Mouse (Mus musculus): ENCODE data around the gene Fcnb. TPM values are rescaled to one million over a fixed set of nuclear protein-coding genes. Genes with fewer than 3 reads are reported as not detected.

Gene Fcnb
- total RNA-seq, 4 experiments from 2014 or later, result not detected

Other genes starting within 250 kb of the Fcnb start
- gene Col5a1, start 198.5 kb downstream of the Fcnb start, total RNA-seq (2022), result 10 to 100 TPM; 27.1 to 42.7 (median 35.2) TPM
- 10 to 100 TPM; 42.9 to 56.6 (median 48.5) TPM for gene Olfm1, start 108.1 kb upstream of the Fcnb start, total RNA-seq (2022)

Measured in adrenal gland, adult 8-10 months (tissue).